Mouse (Mus musculus) kidney, embryonic 15.5 days (tissue): Measurements from ENCODE around the gene C9. TPM values are rescaled to one million over a fixed set of nuclear protein-coding genes. Genes with fewer than 3 reads are reported as not detected.

ENCODE experiments used
- ATAC-seq: fragments of 200-750 bp; cut with Nextera tagmentation; replicated peaks from 2 replicates; pipeline ENCODE4 v1.8.0; 2017; ENCODE audit warnings: moderate TSS enrichment; ENCODE audit not compliant: low FRiP score
- H3K27ac ChIP-seq: fragments of 300-500 bp; sonication (generic); 2 replicates; pipeline ENCODE4 v1.5.1; 2015; ENCODE audit warnings: mild to moderate bottlenecking, inconsistent platforms
- H3K27me3 ChIP-seq: fragments of 300-500 bp; sonication (generic); 2 replicates; pipeline ENCODE4 v1.6.1; 2015; ENCODE audit warnings: inconsistent platforms
- H3K36me3 ChIP-seq: fragments of 300-500 bp; sonication (generic); 2 replicates; pipeline ENCODE4 v1.6.1; 2015; ENCODE audit warnings: inconsistent platforms
- H3K4me1 ChIP-seq: fragments of 300-500 bp; sonication (generic); 2 replicates; pipeline ENCODE4 v1.6.1; 2015; ENCODE audit warnings: inconsistent platforms
- H3K4me2 ChIP-seq: fragments of 300-500 bp; sonication (generic); 2 replicates; pipeline ENCODE4 v1.6.1; 2015; ENCODE audit warnings: moderate library complexity, mild to moderate bottlenecking, inconsistent platforms
- H3K4me3 ChIP-seq: fragments of 300-500 bp; sonication (generic); replicated peaks from 2 replicates; pipeline ENCODE4 v1.5.1; 2015; ENCODE audit warnings: mild to moderate bottlenecking, inconsistent platforms
- H3K9ac ChIP-seq: fragments of 300-500 bp; sonication (generic); 2 replicates; pipeline ENCODE4 v1.6.1; 2015; ENCODE audit warnings: mild to moderate bottlenecking, inconsistent platforms
- H3K9me3 ChIP-seq: fragments of 300-500 bp; sonication (generic); replicated peaks from 2 replicates; pipeline ENCODE4 v1.6.1; 2016; ENCODE audit warnings: inconsistent platforms
- WGBS: fragments of 180-500 bp; shearing (Covaris S2); methylation state at CpG from one replicate; pipeline ENCODE4 v1.1.7; 2015; ENCODE audit warnings: mixed read lengths; 5-methylcytosine and 5-hydroxymethylcytosine counted together
- polyA plus RNA-seq: library from polyadenylated mRNA; unstranded; fragments of >200 nt; fragmentation: Nextera tagmentation; extraction: Ambion mirVana; gene quantifications from 2 replicates; pipeline ENCODE4 v1.2.1, GENCODE M21; 2015

C9 gene
- polyA plus RNA-seq, 1 experiment from 2014 or later, result 0.08 TPM

- H3K36me3 ChIP-seq, result peaks cover 48% of the 10 kb centered on the region
- H3K9me3 ChIP-seq, result no peaks in the 10 kb centered on the region
- no peak overlapping the region for H3K4me3 ChIP-seq
- H3K27me3 ChIP-seq, result no peaks in the 10 kb centered on the region
- peak; percentile 22; the same call in 1 of the 2 replicates for ATAC-seq
- H3K27ac ChIP-seq, result no peak overlapping the region
- 0 out of 2 replicates have a peak, but pooled peaks cover 4% of the 10 kb centered on the region for H3K4me1 ChIP-seq
- 85% methylated on average over 7 of the region's 7 CpGs for WGBS
- H3K9ac ChIP-seq, result no peak overlapping the region
- no peak overlapping the region for H3K4me2 ChIP-seq
These were observed 9.8 kb upstream of the C9 start for GRCm38 (mm10) chr15:6435281-6435680.

- 61% methylated on average over 2 of the region's 2 CpGs for WGBS
These were observed 9.4 kb upstream of the C9 start for GRCm38 (mm10) chr15:6435773-6436172.

GRCm38 (mm10) chr15:6438685-6439084 is 6.4 kb upstream of the C9 start:
- Histone ChIP-seq H3K4me1 (no peaks in the 10 kb centered on the region), H3K36me3 (peaks cover 29% of the 10 kb centered on the region), H3K9ac (no peak overlapping the region), H3K4me3 (no peak overlapping the region), H3K27ac (no peak overlapping the region), H3K9me3 (no peaks in the 10 kb centered on the region), H3K27me3 (no peaks in the 10 kb centered on the region; the same call in 1 of the 2 replicates), H3K4me2 (no peak overlapping the region)
- 72% methylated on average over 3 of the region's 3 CpGs for WGBS
- ATAC-seq, result no peak

More at GRCm38 (mm10) chr15:6435773-6436172, 9.4 kb upstream of the C9 start:
- no peak overlapping the region for H3K4me2 ChIP-seq
- ATAC-seq, result peak; percentile 64; the same call in 1 of the 2 replicates
- H3K9ac ChIP-seq, result no peak overlapping the region
- no peak overlapping the region for H3K27ac ChIP-seq
- no peaks in the 10 kb centered on the region for H3K27me3 ChIP-seq
- no peak overlapping the region for H3K4me3 ChIP-seq
- H3K4me1 ChIP-seq, result 0 out of 2 replicates have a peak, but pooled peaks cover 4% of the 10 kb centered on the region
- H3K9me3 ChIP-seq, result no peaks in the 10 kb centered on the region
- H3K36me3 ChIP-seq, result peaks cover 44% of the 10 kb centered on the region

GRCm38 (mm10) chr15:6444452-6444851 is 675 bp upstream of the C9 start:
- Histone ChIP-seq H3K27ac (no peak overlapping the region), H3K9me3 (no peaks in the 10 kb centered on the region), H3K36me3 (no peaks in the 10 kb centered on the region), H3K4me1 (peaks cover 16% of the 10 kb centered on the region), H3K4me3 (no peak overlapping the region), H3K27me3 (no peaks in the 10 kb centered on the region; the same call in 1 of the 2 replicates), H3K9ac (no peak overlapping the region), H3K4me2 (no peak overlapping the region)
- WGBS, result 91% methylated on average over 2 of the region's 2 CpGs
- ATAC-seq, result no peak

GRCm38 (mm10) chr15:6446181-6446580 is 1.1 kb downstream of the C9 start:
- Histone ChIP-seq H3K4me1 (peaks cover 20% of the 10 kb centered on the region), H3K9ac (no peak overlapping the region), H3K27ac (no peak overlapping the region), H3K9me3 (no peaks in the 10 kb centered on the region), H3K27me3 (no peaks in the 10 kb centered on the region; the same call in 1 of the 2 replicates), H3K4me2 (no peak overlapping the region), H3K36me3 (no peaks in the 10 kb centered on the region), H3K4me3 (no peak overlapping the region)
- WGBS, result 30% methylated on average over 1 of the region's 1 CpGs
- no peak for ATAC-seq

- no peaks in the 10 kb centered on the region for H3K9me3 ChIP-seq
- H3K4me1 ChIP-seq, result peaks cover 20% of the 10 kb centered on the region
- H3K9ac ChIP-seq, result no peak overlapping the region
- H3K27me3 ChIP-seq, result no peaks in the 10 kb centered on the region
- H3K27ac ChIP-seq, result no peak overlapping the region
- ATAC-seq, result no peak; the same call in 1 of the 2 replicates
- H3K36me3 ChIP-seq, result no peaks in the 10 kb centered on the region
- H3K4me3 ChIP-seq, result no peak overlapping the region
- 30% methylated on average over 9 of the region's 9 CpGs for WGBS
- H3K4me2 ChIP-seq, result no peak overlapping the region
These were observed 3.8 kb downstream of the C9 start for GRCm38 (mm10) chr15:6448892-6449291.

GRCm38 (mm10) chr15:6454461-6454860 is 9.3 kb downstream of the C9 start:
- no peak overlapping the region for H3K4me2 ChIP-seq
- H3K36me3 ChIP-seq, result no peaks in the 10 kb centered on the region
- 0 out of 2 replicates have a peak, but pooled peaks cover 4% of the 10 kb centered on the region for H3K4me1 ChIP-seq
- 53% methylated on average over 2 of the region's 2 CpGs for WGBS
- no peak overlapping the region for H3K27ac ChIP-seq
- no peak overlapping the region for H3K9ac ChIP-seq
- ATAC-seq, result no peak
- H3K27me3 ChIP-seq, result no peaks in the 10 kb centered on the region
- no peak overlapping the region for H3K4me3 ChIP-seq
- H3K9me3 ChIP-seq, result no peaks in the 10 kb centered on the region

- no peaks in the 10 kb centered on the region for H3K4me1 ChIP-seq
- H3K4me3 ChIP-seq, result no peak overlapping the region
- WGBS, result 57% methylated on average over 8 of the region's 8 CpGs
- H3K4me2 ChIP-seq, result no peak overlapping the region
- no peaks in the 10 kb centered on the region for H3K27me3 ChIP-seq
- no peak for ATAC-seq
- no peaks in the 10 kb centered on the region for H3K36me3 ChIP-seq
- H3K9ac ChIP-seq, result no peak overlapping the region
- no peaks in the 10 kb centered on the region for H3K9me3 ChIP-seq
- H3K27ac ChIP-seq, result no peak overlapping the region
These were observed 16.3 kb downstream of the C9 start for GRCm38 (mm10) chr15:6461381-6461780.

- Histone ChIP-seq H3K27ac (no peak overlapping the region), H3K4me1 (no peaks in the 10 kb centered on the region), H3K27me3 (no peaks in the 10 kb centered on the region), H3K9me3 (no peaks in the 10 kb centered on the region), H3K9ac (no peak overlapping the region), H3K36me3 (no peaks in the 10 kb centered on the region), H3K4me2 (no peak overlapping the region), H3K4me3 (no peak overlapping the region)
- no peak for ATAC-seq
- WGBS, result 85% methylated on average over 3 of the region's 3 CpGs
These were observed 18.3 kb downstream of the C9 start for GRCm38 (mm10) chr15:6463361-6463923.

GRCm38 (mm10) chr15:6466995-6467394 is 21.9 kb downstream of the C9 start:
- no peaks in the 10 kb centered on the region for H3K9me3 ChIP-seq
- H3K27me3 ChIP-seq, result no peaks in the 10 kb centered on the region
- ATAC-seq, result no peak
- no peak overlapping the region for H3K9ac ChIP-seq
- H3K4me3 ChIP-seq, result no peak overlapping the region
- H3K4me1 ChIP-seq, result no peaks in the 10 kb centered on the region
- H3K36me3 ChIP-seq, result no peaks in the 10 kb centered on the region
- WGBS, result 81% methylated on average over 10 of the region's 10 CpGs
- no peak overlapping the region for H3K4me2 ChIP-seq
- no peak overlapping the region for H3K27ac ChIP-seq

GRCm38 (mm10) chr15:6468845-6469244 is 23.7 kb downstream of the C9 start:
- no peak overlapping the region for H3K4me3 ChIP-seq
- no peak overlapping the region for H3K27ac ChIP-seq
- no peak overlapping the region for H3K9ac ChIP-seq
- ATAC-seq, result no peak
- H3K36me3 ChIP-seq, result no peaks in the 10 kb centered on the region
- WGBS, result 96% methylated on average over 1 of the region's 1 CpGs
- H3K4me2 ChIP-seq, result no peak overlapping the region
- H3K27me3 ChIP-seq, result no peaks in the 10 kb centered on the region
- H3K9me3 ChIP-seq, result no peaks in the 10 kb centered on the region
- H3K4me1 ChIP-seq, result no peaks in the 10 kb centered on the region

- H3K27me3 ChIP-seq, result no peaks in the 10 kb centered on the region
- H3K27ac ChIP-seq, result no peak overlapping the region
- H3K4me1 ChIP-seq, result no peaks in the 10 kb centered on the region
- 75% methylated on average over 3 of the region's 3 CpGs for WGBS
- H3K9ac ChIP-seq, result no peak overlapping the region
- no peak overlapping the region for H3K4me2 ChIP-seq
- H3K4me3 ChIP-seq, result no peak overlapping the region
- ATAC-seq, result no peak
- H3K9me3 ChIP-seq, result no peaks in the 10 kb centered on the region
- H3K36me3 ChIP-seq, result no peaks in the 10 kb centered on the region
These were observed 24.3 kb downstream of the C9 start for GRCm38 (mm10) chr15:6469384-6469783.

- no peaks in the 10 kb centered on the region for H3K27me3 ChIP-seq
- no peak overlapping the region for H3K4me3 ChIP-seq
- H3K4me1 ChIP-seq, result no peaks in the 10 kb centered on the region
- H3K4me2 ChIP-seq, result no peak overlapping the region
- 81% methylated on average over 3 of the region's 3 CpGs for WGBS
- no peak for ATAC-seq
- no peak overlapping the region for H3K9ac ChIP-seq
- no peak overlapping the region for H3K27ac ChIP-seq
- no peaks in the 10 kb centered on the region for H3K36me3 ChIP-seq
- no peaks in the 10 kb centered on the region for H3K9me3 ChIP-seq
These were observed 38.4 kb downstream of the C9 start for GRCm38 (mm10) chr15:6483561-6483960.
